Mouse (Mus musculus) heart, embryonic 10.5 days (tissue): ENCODE data around the gene Wbp4. TPM values are rescaled to one million over a fixed set of nuclear protein-coding genes. Genes with fewer than 3 reads are reported as not detected.
A peak's percentile ranks its signal among the peaks of the same experiment; 100 is the strongest.

ENCODE experiments used
- DNase-seq: peaks from one replicate; pipeline ENCODE4 v3.0.0-alpha.2; 2017; ENCODE audit warnings: low spot score
- H3K27ac ChIP-seq: fragments of 300-500 bp; sonication (generic); 2 replicates; pipeline ENCODE4 v1.5.1; 2016; ENCODE audit warnings: mild to moderate bottlenecking
- H3K27me3 ChIP-seq: fragments of 300-500 bp; sonication (generic); 2 replicates; pipeline ENCODE4 v1.6.1; 2016; ENCODE audit warnings: mild to moderate bottlenecking; ENCODE audit not compliant: poor library complexity, insufficient read depth, severe bottlenecking
- H3K36me3 ChIP-seq: fragments of 300-500 bp; sonication (generic); 2 replicates; pipeline ENCODE4 v1.6.1; 2016; ENCODE audit warnings: mild to moderate bottlenecking, moderate library complexity
- H3K4me1 ChIP-seq: fragments of 300-500 bp; sonication (generic); 2 replicates; pipeline ENCODE4 v1.6.1; 2016; ENCODE audit warnings: mild to moderate bottlenecking
- H3K4me3 ChIP-seq: fragments of 300-500 bp; sonication (generic); 2 replicates; pipeline ENCODE4 v1.5.1; 2016; ENCODE audit warnings: mild to moderate bottlenecking, moderate library complexity
- H3K9me3 ChIP-seq: fragments of 300-500 bp; sonication (generic); 2 replicates; pipeline ENCODE4 v1.6.1; 2016; ENCODE audit warnings: mild to moderate bottlenecking, moderate library complexity
- WGBS: fragments of 180-500 bp; shearing (Covaris S2); methylation state at CpG from one replicate; pipeline ENCODE4 v1.1.7; 2016; 5-methylcytosine and 5-hydroxymethylcytosine counted together
- polyA plus RNA-seq: library from polyadenylated mRNA; unstranded; fragments of >200 nt; fragmentation: Nextera tagmentation; extraction: Ambion mirVana; gene quantifications from 2 replicates; pipeline ENCODE4 v1.2.1, GENCODE M21; 2016

The Wbp4 gene
- polyA plus RNA-seq, 1 experiment from 2014 or later, result 33.6 TPM

- no peaks in the 10 kb centered on the region for H3K27me3 ChIP-seq
- DNase-seq, result no peak
- peaks cover 21% of the 10 kb centered on the region for H3K4me1 ChIP-seq
- WGBS, result 48% methylated on average over 4 of the region's 4 CpGs
- H3K9me3 ChIP-seq, result no peaks in the 10 kb centered on the region
- H3K36me3 ChIP-seq, result peaks cover 4% of the 10 kb centered on the region; the same call in 1 of the 2 replicates
- no peak overlapping the region for H3K4me3 ChIP-seq
- H3K27ac ChIP-seq, result no peak overlapping the region
These were observed 19.4 kb upstream of the Wbp4 start for GRCm38 (mm10) chr14:79500756-79501155.

GRCm38 (mm10) chr14:79499326-79499725 is 18.0 kb upstream of the Wbp4 start:
- peak overlapping the region; percentile 38; the same call in 1 of the 2 replicates for H3K27ac ChIP-seq
- H3K9me3 ChIP-seq, result no peaks in the 10 kb centered on the region
- peaks cover 21% of the 10 kb centered on the region for H3K4me1 ChIP-seq
- H3K4me3 ChIP-seq, result no peak overlapping the region
- H3K36me3 ChIP-seq, result peaks cover 4% of the 10 kb centered on the region; the same call in 1 of the 2 replicates
- 47% methylated on average over 9 of the region's 9 CpGs for WGBS
- H3K27me3 ChIP-seq, result no peaks in the 10 kb centered on the region
- DNase-seq, result no peak

GRCm38 (mm10) chr14:79494349-79494748 is 13.0 kb upstream of the Wbp4 start:
- Histone ChIP-seq H3K27me3 (no peaks in the 10 kb centered on the region), H3K36me3 (peaks cover 2% of the 10 kb centered on the region), H3K9me3 (no peaks in the 10 kb centered on the region), H3K4me1 (peaks cover 11% of the 10 kb centered on the region), H3K27ac (no peak overlapping the region), H3K4me3 (no peak overlapping the region)
- DNase-seq, result no peak
- 85% methylated on average over 6 of the region's 6 CpGs for WGBS

- Histone ChIP-seq H3K4me1 (peaks cover 25% of the 10 kb centered on the region), H3K9me3 (no peaks in the 10 kb centered on the region), H3K4me3 (no peak overlapping the region), H3K27ac (no peak overlapping the region), H3K27me3 (no peaks in the 10 kb centered on the region), H3K36me3 (peaks cover 2% of the 10 kb centered on the region)
- no peak for DNase-seq
- 63% methylated on average over 3 of the region's 3 CpGs for WGBS
These were observed 8.9 kb upstream of the Wbp4 start for GRCm38 (mm10) chr14:79490246-79490645.

- no peak overlapping the region for H3K27ac ChIP-seq
- H3K36me3 ChIP-seq, result peaks cover 2% of the 10 kb centered on the region
- H3K4me3 ChIP-seq, result no peak overlapping the region
- WGBS, result 86% methylated on average over 12 of the region's 12 CpGs
- H3K4me1 ChIP-seq, result peaks cover 30% of the 10 kb centered on the region
- DNase-seq, result no peak
- H3K9me3 ChIP-seq, result no peaks in the 10 kb centered on the region
- H3K27me3 ChIP-seq, result no peaks in the 10 kb centered on the region
These were observed 7.8 kb upstream of the Wbp4 start for GRCm38 (mm10) chr14:79489150-79489549.

- no peak for DNase-seq
- H3K4me3 ChIP-seq, result no peak overlapping the region
- H3K27me3 ChIP-seq, result no peaks in the 10 kb centered on the region
- no peak overlapping the region for H3K27ac ChIP-seq
- no peaks in the 10 kb centered on the region for H3K9me3 ChIP-seq
- peaks cover 34% of the 10 kb centered on the region for H3K4me1 ChIP-seq
- 82% methylated on average over 9 of the region's 9 CpGs for WGBS
- H3K36me3 ChIP-seq, result peaks cover 2% of the 10 kb centered on the region
These were observed 7.2 kb upstream of the Wbp4 start for GRCm38 (mm10) chr14:79488531-79488930.

GRCm38 (mm10) chr14:79486993-79487731 is 5.8 kb upstream of the Wbp4 start:
- WGBS, result 3% methylated on average over 19 of the region's 19 CpGs
- Histone ChIP-seq H3K4me1 (peaks cover 45% of the 10 kb centered on the region), H3K9me3 (no peaks in the 10 kb centered on the region), H3K27ac (peak overlapping the region; percentile 71), H3K36me3 (peaks cover 1% of the 10 kb centered on the region), H3K27me3 (no peaks in the 10 kb centered on the region), H3K4me3 (peak overlapping the region; percentile 59)
- DNase-seq, result no peak

GRCm38 (mm10) chr14:79486617-79486992 is 5.3 kb upstream of the Wbp4 start:
- peak overlapping the region; percentile 59 for H3K4me3 ChIP-seq
- no peaks in the 10 kb centered on the region for H3K9me3 ChIP-seq
- H3K27me3 ChIP-seq, result no peaks in the 10 kb centered on the region
- H3K36me3 ChIP-seq, result no peaks in the 10 kb centered on the region
- H3K27ac ChIP-seq, result peak overlapping the region; percentile 71; the same call in 1 of the 2 replicates
- DNase-seq, result no peak
- 8% methylated on average over 8 of the region's 8 CpGs for WGBS
- H3K4me1 ChIP-seq, result peaks cover 45% of the 10 kb centered on the region

- no peak for DNase-seq
- WGBS, result 68% methylated on average over 8 of the region's 8 CpGs
- peaks cover 53% of the 10 kb centered on the region for H3K4me1 ChIP-seq
- peak overlapping the region; percentile 95 for H3K4me3 ChIP-seq
- H3K27ac ChIP-seq, result peak overlapping the region; percentile 100; the same call in 1 of the 2 replicates
- no peaks in the 10 kb centered on the region; the same call in 1 of the 2 replicates for H3K36me3 ChIP-seq
- no peaks in the 10 kb centered on the region for H3K27me3 ChIP-seq
- H3K9me3 ChIP-seq, result no peaks in the 10 kb centered on the region
These were observed 2.3 kb upstream of the Wbp4 start for GRCm38 (mm10) chr14:79483611-79484120.

- peak overlapping the region; percentile 100 for H3K27ac ChIP-seq
- H3K36me3 ChIP-seq, result peaks cover 4% of the 10 kb centered on the region; the same call in 1 of the 2 replicates
- H3K4me1 ChIP-seq, result peaks cover 48% of the 10 kb centered on the region
- H3K27me3 ChIP-seq, result no peaks in the 10 kb centered on the region
- no peak for DNase-seq
- no peaks in the 10 kb centered on the region for H3K9me3 ChIP-seq
- 25% methylated on average over 15 of the region's 15 CpGs for WGBS
- peak overlapping the region; percentile 95 for H3K4me3 ChIP-seq
These were observed 1.5 kb upstream of the Wbp4 start for GRCm38 (mm10) chr14:79482747-79483355.

- Histone ChIP-seq H3K36me3 (peaks cover 10% of the 10 kb centered on the region; the same call in 1 of the 2 replicates), H3K9me3 (no peaks in the 10 kb centered on the region), H3K27me3 (no peaks in the 10 kb centered on the region), H3K4me1 (peaks cover 42% of the 10 kb centered on the region), H3K27ac (peak overlapping the region; percentile 100), H3K4me3 (peak overlapping the region; percentile 95)
- no peak for DNase-seq
- WGBS, result under 1% methylated on average over 11 of the region's 11 CpGs
These were observed 936 bp upstream of the Wbp4 start for GRCm38 (mm10) chr14:79482251-79482661.

GRCm38 (mm10) chr14:79480624-79481338 is 539 bp downstream of the Wbp4 start, which contains the start of gene Elf1:
TSS of gene Elf1 (plus strand) at chr14:79481194.
- peak within 1 kb of the TSS; percentile 95 for H3K4me3 ChIP-seq
- peaks cover 28% of the 10 kb centered on the region for H3K4me1 ChIP-seq
- H3K27me3 ChIP-seq, result no peaks in the 10 kb centered on the region
- peak within 1 kb of the TSS; percentile 100 for H3K27ac ChIP-seq
- H3K36me3 ChIP-seq, result peaks cover 22% of the 10 kb centered on the region
- no peaks in the 10 kb centered on the region for H3K9me3 ChIP-seq
- DNase-seq, result peak; percentile 93
- under 1% methylated on average over 96 of the region's 96 CpGs for WGBS
